Mouse (Mus musculus): Measurements from ENCODE around the gene Ppp2r2c.

DNA sequence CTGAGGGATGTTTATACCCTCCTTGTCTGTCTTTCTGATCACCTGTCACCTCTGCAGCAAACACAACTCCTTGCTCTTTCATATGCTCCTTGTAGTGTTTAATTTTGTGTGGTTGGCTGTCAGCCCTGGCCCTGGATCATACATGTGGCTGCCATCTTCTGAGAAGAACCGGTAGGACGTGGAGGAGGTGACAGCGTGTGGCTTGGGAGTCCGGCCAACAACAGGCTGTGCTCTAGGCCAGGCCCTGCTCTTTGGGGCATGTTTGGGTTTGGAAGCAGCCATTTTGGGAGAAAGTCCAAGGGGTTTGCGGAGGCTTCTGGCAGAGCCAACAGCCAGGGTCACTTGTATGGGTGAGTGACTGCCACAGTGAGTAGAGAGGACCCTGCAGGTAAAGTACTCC lies 12.3 kb downstream of the Ppp2r2c start:
- TF ChIP-seq CTCF (IDR thresholded peaks at IDR 0.05; ENCODE audit: insufficient read depth, low read length): no peak
- no peak for TF ChIP-seq POLR2A (IDR thresholded peaks at IDR 0.05; ENCODE audit: borderline replicate concordance, extremely low read depth, low read depth, low read length)

All from lung, adult 2 months (tissue).